Mouse (Mus musculus) bone marrow macrophage, adult 2 months (primary cell): Measurements from ENCODE around the gene Rpl36a.

Experiments used
- CTCF ChIP-seq: IDR thresholded peaks from 2 replicates; pipeline ENCODE4 v1.5.1; 2012; ENCODE audit warnings: low read depth, mild to moderate bottlenecking, low read length, moderate library complexity
- POLR2A ChIP-seq: IDR thresholded peaks from 2 replicates; pipeline ENCODE4 v1.6.1; 2012; ENCODE audit warnings: mild to moderate bottlenecking, low read depth, low read length, borderline replicate concordance

DNA sequence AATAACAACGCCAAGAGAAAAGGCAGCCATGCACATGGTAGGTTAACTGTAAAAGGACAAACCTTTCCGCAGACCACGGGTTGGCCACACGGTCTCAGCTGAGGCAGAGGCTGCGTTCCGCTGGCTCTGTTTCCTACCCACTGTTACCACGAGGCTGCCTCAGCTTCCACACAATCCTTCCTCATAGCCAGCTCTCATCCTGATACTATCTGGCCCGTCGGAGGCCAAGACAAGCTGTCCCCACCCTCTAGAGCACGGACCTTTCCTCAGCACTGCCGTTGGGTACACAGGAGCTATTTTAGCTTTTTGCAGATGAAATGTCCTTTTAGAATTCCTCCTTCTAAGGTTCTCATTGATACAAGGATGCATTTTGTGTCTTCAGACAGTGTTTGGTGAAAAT, 3.2 kb upstream of the Rpl36a start:
- TF ChIP-seq CTCF (no peak), POLR2A (no peak)
